Mouse (Mus musculus): Measurements from ENCODE around the gene Palm3. TPM values are rescaled to one million over a fixed set of nuclear protein-coding genes. Genes with fewer than 3 reads are reported as not detected.

Gene Palm3
- polyA plus RNA-seq, 1 experiment from 2014 or later: 2.0 TPM

DNA sequence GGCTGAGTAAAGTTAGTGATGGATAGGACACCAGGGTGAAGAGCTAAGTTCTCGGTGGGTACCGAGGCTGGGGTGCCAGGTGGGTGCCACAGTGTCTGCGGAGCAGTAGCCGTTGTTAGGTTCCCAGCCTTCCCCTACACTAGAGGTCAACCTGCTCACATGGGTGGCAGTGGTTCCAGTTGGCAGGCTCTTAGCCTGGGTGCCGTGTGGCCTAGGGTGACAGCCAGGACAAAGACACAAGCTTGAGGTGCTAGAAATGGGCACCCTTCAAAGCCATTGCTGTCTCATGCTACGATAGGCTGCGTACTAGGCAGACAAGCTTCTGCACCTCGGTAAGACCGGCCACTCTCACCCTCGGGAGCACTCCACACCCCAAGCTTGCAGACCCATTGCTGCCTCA is 51.0 kb downstream of the Palm3 start:
- DNase-seq (ENCODE audit: low spot score, missing footprints) (no peak), ATAC-seq (ENCODE audit: low FRiP score) (no peak)
- Histone ChIP-seq H3K4me2 (no peak overlapping the region), H3K27ac (ENCODE audit: low read depth, low read length) (no peak overlapping the region), H3K9me3 (ENCODE audit: control insufficient read depth, low read length) (no peaks in the 10 kb centered on the region), H3K27me3 (ENCODE audit: control insufficient read depth, insufficient read depth, low read length) (no peaks in the 10 kb centered on the region), H3K9ac (ENCODE audit: low read length) (no peak overlapping the region), H3K4me3 (ENCODE audit: low read depth, low read length) (no peak overlapping the region), H3K36me3 (ENCODE audit: control insufficient read depth, insufficient read depth, low read length) (no peaks in the 10 kb centered on the region), H3K4me1 (ENCODE audit: control insufficient read depth, insufficient read depth, low read length) (peaks cover 23% of the 10 kb centered on the region)
- 85% methylated on average over 10 of the region's 10 CpGs for WGBS

DNA sequence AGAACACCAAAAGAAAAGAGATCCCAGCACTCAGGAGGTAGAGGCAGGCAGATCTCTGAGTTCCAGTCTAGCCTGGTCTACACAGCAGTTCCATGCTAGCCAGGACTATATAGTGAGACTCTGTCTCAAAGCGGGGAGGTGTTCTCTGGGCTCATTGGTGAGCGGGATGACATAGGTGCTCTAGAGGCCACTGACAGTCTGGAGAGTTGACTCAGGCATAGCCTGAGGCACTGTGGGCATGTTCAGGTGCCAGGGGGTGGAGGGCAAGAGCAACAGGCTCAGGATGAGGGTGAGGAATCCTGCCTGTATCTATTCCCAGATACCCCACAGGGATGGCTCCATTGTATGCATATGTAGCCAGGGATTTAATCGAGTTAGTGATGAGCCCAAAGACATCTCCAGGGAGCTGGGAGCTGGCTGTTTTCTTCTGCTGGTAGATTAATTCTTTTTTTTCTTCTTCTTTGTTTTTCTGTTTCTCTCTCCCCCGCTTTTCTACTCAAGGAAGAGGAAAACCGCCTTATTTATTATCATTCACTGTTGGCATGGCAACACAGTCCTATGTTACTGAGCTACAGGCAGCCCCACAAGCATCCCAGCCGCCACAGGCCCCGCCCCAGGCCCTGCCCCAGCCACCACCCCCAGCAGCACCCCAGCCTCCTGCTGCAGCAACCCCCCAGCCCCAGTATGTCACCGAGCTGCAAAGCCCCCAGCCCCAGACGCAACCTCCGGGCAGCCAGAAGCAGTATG is 52.1 kb downstream of the Palm3 start:
- H3K27me3 ChIP-seq (ENCODE audit: control insufficient read depth, insufficient read depth, low read length): no peaks in the 10 kb centered on the region
- ATAC-seq (ENCODE audit: low FRiP score) (peak; percentile 48; the same call in 1 of the 2 replicates), DNase-seq (ENCODE audit: low spot score, missing footprints) (no peak)
- no peak overlapping the region for H3K27ac ChIP-seq (ENCODE audit: low read depth, low read length)
- no peak overlapping the region for H3K4me3 ChIP-seq (ENCODE audit: low read depth, low read length)
- no peak overlapping the region for H3K4me2 ChIP-seq
- no peaks in the 10 kb centered on the region for H3K36me3 ChIP-seq (ENCODE audit: control insufficient read depth, insufficient read depth, low read length)
- WGBS: 37% methylated on average over 10 of the region's 10 CpGs
- peaks cover 18% of the 10 kb centered on the region for H3K4me1 ChIP-seq (ENCODE audit: control insufficient read depth, insufficient read depth, low read length)
- peak overlapping the region; percentile 1; the same call in 1 of the 2 replicates for H3K9ac ChIP-seq (ENCODE audit: low read length)
- H3K9me3 ChIP-seq (ENCODE audit: control insufficient read depth, low read length): no peaks in the 10 kb centered on the region

DNA sequence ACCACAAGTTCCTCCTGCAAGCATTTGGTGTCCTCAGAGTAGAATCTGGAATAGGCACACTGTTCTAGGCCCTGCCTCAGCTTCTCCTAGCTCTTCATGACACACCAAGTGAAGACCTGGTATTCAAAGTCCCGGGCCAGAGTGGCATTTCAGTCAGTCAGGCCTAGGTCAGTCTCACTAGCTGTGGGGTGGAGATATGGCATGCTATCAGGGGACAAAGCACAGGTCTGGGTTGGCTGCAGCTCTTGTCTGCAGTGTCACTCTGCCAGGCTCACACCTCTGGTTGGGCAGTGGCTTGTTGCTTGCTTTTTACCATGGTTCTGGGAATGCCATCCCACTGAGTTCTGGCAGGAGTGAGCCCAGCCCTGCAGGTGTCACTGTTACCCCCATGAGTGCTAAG is 55.1 kb downstream of the Palm3 start:
- 97% methylated on average over 1 of the region's 1 CpGs for WGBS
- DNase-seq (ENCODE audit: low spot score, missing footprints): no peak

DNA sequence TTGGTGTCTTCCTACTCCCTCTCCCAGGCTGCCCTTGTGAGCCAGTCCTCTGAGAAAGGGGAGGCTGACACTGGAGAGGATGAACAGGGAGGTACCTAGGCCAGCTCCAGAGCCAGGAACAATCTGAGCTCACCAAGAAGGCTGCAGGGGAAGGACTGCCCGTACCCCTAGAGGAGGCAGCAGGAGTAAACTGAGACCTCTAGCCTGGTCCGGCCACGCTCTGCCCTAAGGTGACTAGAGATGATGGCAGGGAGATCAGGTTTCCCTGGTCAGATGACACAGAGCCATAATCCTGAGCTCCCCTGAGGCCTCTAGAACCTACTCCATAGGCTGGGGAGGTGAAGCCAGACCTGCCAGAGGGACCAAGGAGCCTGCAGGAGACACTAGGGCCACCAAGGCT is 55.6 kb downstream of the Palm3 start:
- Histone ChIP-seq H3K4me2 (no peak overlapping the region), H3K9ac (ENCODE audit: low read length) (no peak overlapping the region), H3K9me3 (ENCODE audit: control insufficient read depth, low read length) (no peaks in the 10 kb centered on the region), H3K36me3 (ENCODE audit: control insufficient read depth, insufficient read depth, low read length) (no peaks in the 10 kb centered on the region), H3K27ac (ENCODE audit: low read depth, low read length) (no peak overlapping the region), H3K27me3 (ENCODE audit: control insufficient read depth, insufficient read depth, low read length) (no peaks in the 10 kb centered on the region), H3K4me1 (ENCODE audit: control insufficient read depth, insufficient read depth, low read length) (peaks cover 8% of the 10 kb centered on the region), H3K4me3 (ENCODE audit: low read depth, low read length) (no peak overlapping the region)
- ATAC-seq (ENCODE audit: low FRiP score) (no peak), DNase-seq (ENCODE audit: low spot score, missing footprints) (no peak)
- WGBS: 84% methylated on average over 3 of the region's 3 CpGs

More for the DNA sequence above, 55.1 kb downstream of the Palm3 start:
- ATAC-seq (ENCODE audit: low FRiP score): no peak
- Histone ChIP-seq H3K27ac (ENCODE audit: low read depth, low read length) (no peak overlapping the region), H3K27me3 (ENCODE audit: control insufficient read depth, insufficient read depth, low read length) (no peaks in the 10 kb centered on the region), H3K4me3 (ENCODE audit: low read depth, low read length) (no peak overlapping the region), H3K36me3 (ENCODE audit: control insufficient read depth, insufficient read depth, low read length) (no peaks in the 10 kb centered on the region), H3K9me3 (ENCODE audit: control insufficient read depth, low read length) (no peaks in the 10 kb centered on the region), H3K9ac (ENCODE audit: low read length) (no peak overlapping the region), H3K4me2 (no peak overlapping the region), H3K4me1 (ENCODE audit: control insufficient read depth, insufficient read depth, low read length) (peaks cover 8% of the 10 kb centered on the region)

DNA sequence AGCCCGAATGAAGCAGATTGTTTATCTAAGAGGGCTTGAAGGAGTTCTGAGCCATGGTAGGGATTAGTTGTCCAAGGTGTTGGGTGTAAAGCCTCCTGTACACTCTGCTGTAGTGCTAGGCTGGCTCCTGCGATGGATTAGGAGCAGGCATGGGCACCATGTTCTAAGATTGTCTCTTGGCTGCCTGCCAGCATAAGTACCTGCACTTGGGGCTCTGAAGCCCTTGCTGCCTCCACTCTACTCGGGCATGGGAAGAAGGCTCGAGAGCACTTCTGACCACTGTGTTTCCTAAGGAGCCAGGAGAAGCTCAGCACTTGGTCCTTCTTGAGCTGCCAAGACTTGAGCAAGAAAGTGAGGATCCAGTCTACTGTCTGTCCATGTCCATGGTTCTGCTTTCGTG is 57.9 kb downstream of the Palm3 start:
- Histone ChIP-seq H3K4me1 (ENCODE audit: control insufficient read depth, insufficient read depth, low read length) (peaks cover 8% of the 10 kb centered on the region), H3K36me3 (ENCODE audit: control insufficient read depth, insufficient read depth, low read length) (peaks cover 7% of the 10 kb centered on the region; the same call in 1 of the 2 replicates), H3K27ac (ENCODE audit: low read depth, low read length) (no peak overlapping the region), H3K9me3 (ENCODE audit: control insufficient read depth, low read length) (no peaks in the 10 kb centered on the region), H3K4me3 (ENCODE audit: low read depth, low read length) (no peak overlapping the region), H3K9ac (ENCODE audit: low read length) (no peak overlapping the region), H3K27me3 (ENCODE audit: control insufficient read depth, insufficient read depth, low read length) (no peaks in the 10 kb centered on the region), H3K4me2 (no peak overlapping the region)
- 93% methylated on average over 5 of the region's 5 CpGs for WGBS
- no peak for DNase-seq (ENCODE audit: low spot score, missing footprints)
- ATAC-seq (ENCODE audit: low FRiP score): no peak

MicroRNA genes within 50 kb of the gene (microRNA counts, 519-probe panel; counts per million panel counts)
- not detected for microRNA mmu-miR-1199

Small RNA genes lying within 50 kb of the gene (microRNA-seq; reads per million reads assigned to microRNA genes)
- gene Mir1199 (1.7 reads per million), gene Mir8111 (2.5 reads per million, percentile 9 among the genes with 10 or more reads in this experiment)

Other genes with a start within 250 kb of the Palm3 start
- 13.7 and 16.4 TPM in 2 replicates for gene Adgrl1, start 121.4 kb upstream of the Palm3 start, polyA plus RNA-seq (2014; fragmentation: Nextera tagmentation; extraction: Ambion mirVana)
- gene Gm10644, start 66.3 kb upstream of the Palm3 start, polyA plus RNA-seq (2014; fragmentation: Nextera tagmentation; extraction: Ambion mirVana): 0.61 and 0.81 TPM in 2 replicates
- 92.5 and 96.5 TPM in 2 replicates for gene Asf1b, start 66.0 kb upstream of the Palm3 start, polyA plus RNA-seq (2014; fragmentation: Nextera tagmentation; extraction: Ambion mirVana)
- gene Prkaca, start 48.5 kb upstream of the Palm3 start, polyA plus RNA-seq (2014; fragmentation: Nextera tagmentation; extraction: Ambion mirVana): 139 and 156 TPM in 2 replicates
- 12.8 and 12.9 TPM in 2 replicates for gene Samd1, start 23.8 kb upstream of the Palm3 start, polyA plus RNA-seq (2014; fragmentation: Nextera tagmentation; extraction: Ambion mirVana)
- gene 1700067K01Rik, start 20.0 kb upstream of the Palm3 start, polyA plus RNA-seq (2014; fragmentation: Nextera tagmentation; extraction: Ambion mirVana): 0.33 and 0.56 TPM in 2 replicates
- gene 2210011C24Rik, start 9.3 kb upstream of the Palm3 start, polyA plus RNA-seq (2014; fragmentation: Nextera tagmentation; extraction: Ambion mirVana): not detected in 2 replicates
- 0.23 TPM in 2 replicates for gene Il27ra, start 21.1 kb downstream of the Palm3 start, polyA plus RNA-seq (2014; fragmentation: Nextera tagmentation; extraction: Ambion mirVana)
- gene Rln3, start 23.5 kb downstream of the Palm3 start, polyA plus RNA-seq (2014; fragmentation: Nextera tagmentation; extraction: Ambion mirVana): not detected in 2 replicates
- 2.2 and 2.4 TPM in 2 replicates for gene Gm10643, start 43.7 kb downstream of the Palm3 start, polyA plus RNA-seq (2014; fragmentation: Nextera tagmentation; extraction: Ambion mirVana)
- gene Rfx1, start 45.4 kb downstream of the Palm3 start, polyA plus RNA-seq (2014; fragmentation: Nextera tagmentation; extraction: Ambion mirVana): 6.0 and 7.8 TPM in 2 replicates
- gene Dcaf15, start 83.3 kb downstream of the Palm3 start, polyA plus RNA-seq (2014; fragmentation: Nextera tagmentation; extraction: Ambion mirVana): 12.2 and 14.3 TPM in 2 replicates
- 0.25 and 0.32 TPM in 2 replicates for gene Podnl1, start 104.5 kb downstream of the Palm3 start, polyA plus RNA-seq (2014; fragmentation: Nextera tagmentation; extraction: Ambion mirVana)
- 7.6 and 8.9 TPM in 2 replicates for gene Cc2d1a, start 126.5 kb downstream of the Palm3 start, polyA plus RNA-seq (2014; fragmentation: Nextera tagmentation; extraction: Ambion mirVana)
- 0.83 and 0.86 TPM in 2 replicates for gene 4930432K21Rik, start 126.6 kb downstream of the Palm3 start, polyA plus RNA-seq (2014; fragmentation: Nextera tagmentation; extraction: Ambion mirVana)
- gene Nanos3, start 163.7 kb downstream of the Palm3 start, polyA plus RNA-seq (2014; fragmentation: Nextera tagmentation; extraction: Ambion mirVana): 4.7 and 4.9 TPM in 2 replicates
- 19.4 and 24.7 TPM in 2 replicates for gene Zswim4, start 215.6 kb downstream of the Palm3 start, polyA plus RNA-seq (2014; fragmentation: Nextera tagmentation; extraction: Ambion mirVana)
- gene D8Ertd738e, start 228.2 kb downstream of the Palm3 start, polyA plus RNA-seq (2014; fragmentation: Nextera tagmentation; extraction: Ambion mirVana): 281 and 304 TPM in 2 replicates
- gene Mri1, start 235.9 kb downstream of the Palm3 start, polyA plus RNA-seq (2014; fragmentation: Nextera tagmentation; extraction: Ambion mirVana): 47.2 and 52.4 TPM in 2 replicates
- gene Ccdc130, start 248.9 kb downstream of the Palm3 start, polyA plus RNA-seq (2014; fragmentation: Nextera tagmentation; extraction: Ambion mirVana): 22.2 and 23.3 TPM in 2 replicates

Measured in midbrain, embryonic 11.5 days (tissue).